Mouse (Mus musculus) right cerebral cortex, postnatal 25 days (tissue): ENCODE data around the gene Adam8.

Source experiments
- DNase-seq: peaks from one replicate; pipeline ENCODE4 v3.0.0; 2022

Adam8 gene

DNA sequence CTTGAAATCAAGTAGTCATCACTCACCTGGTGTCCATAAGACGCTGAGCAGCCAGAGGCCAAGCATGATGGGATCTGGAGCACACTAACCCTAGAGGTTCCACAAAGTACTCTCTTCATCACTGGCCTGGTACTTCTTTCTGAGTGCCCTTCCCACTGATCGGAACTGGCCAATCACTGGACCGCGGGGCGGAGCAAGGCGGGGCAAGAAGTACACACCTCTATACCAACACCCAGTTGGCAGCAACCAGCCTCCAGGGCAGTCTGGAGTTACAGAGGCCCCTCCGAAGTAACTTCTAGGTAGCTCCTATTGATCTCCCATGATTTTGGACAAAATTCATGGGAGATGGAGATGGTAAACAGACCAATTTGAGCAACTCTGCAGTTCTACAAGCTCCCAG, at the start of gene Adam8:
TSS of gene Adam8 (minus strand) at position 157 of the 400 bp plus-strand sequence.
- no peak for DNase-seq

DNA sequence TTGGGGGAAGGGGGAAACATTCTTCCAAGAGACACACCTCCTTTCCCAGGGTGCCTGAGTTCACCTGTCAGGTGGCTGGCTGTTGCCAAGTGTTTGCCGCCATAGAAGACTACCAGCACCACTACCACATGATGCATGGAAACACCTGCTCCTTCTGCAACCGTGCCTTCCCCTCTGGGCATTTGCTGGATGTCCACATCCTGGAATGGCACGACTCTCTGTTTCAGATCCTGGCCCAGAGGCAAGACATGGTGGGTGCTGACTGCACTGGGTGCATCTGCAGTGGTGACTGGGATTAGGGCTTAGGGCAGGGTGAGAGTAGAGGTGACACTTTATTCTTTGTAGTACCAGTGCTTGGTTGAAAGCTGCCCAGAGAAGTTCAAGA, 44.8 kb upstream of the Adam8 start:
- no peak for DNase-seq

DNA sequence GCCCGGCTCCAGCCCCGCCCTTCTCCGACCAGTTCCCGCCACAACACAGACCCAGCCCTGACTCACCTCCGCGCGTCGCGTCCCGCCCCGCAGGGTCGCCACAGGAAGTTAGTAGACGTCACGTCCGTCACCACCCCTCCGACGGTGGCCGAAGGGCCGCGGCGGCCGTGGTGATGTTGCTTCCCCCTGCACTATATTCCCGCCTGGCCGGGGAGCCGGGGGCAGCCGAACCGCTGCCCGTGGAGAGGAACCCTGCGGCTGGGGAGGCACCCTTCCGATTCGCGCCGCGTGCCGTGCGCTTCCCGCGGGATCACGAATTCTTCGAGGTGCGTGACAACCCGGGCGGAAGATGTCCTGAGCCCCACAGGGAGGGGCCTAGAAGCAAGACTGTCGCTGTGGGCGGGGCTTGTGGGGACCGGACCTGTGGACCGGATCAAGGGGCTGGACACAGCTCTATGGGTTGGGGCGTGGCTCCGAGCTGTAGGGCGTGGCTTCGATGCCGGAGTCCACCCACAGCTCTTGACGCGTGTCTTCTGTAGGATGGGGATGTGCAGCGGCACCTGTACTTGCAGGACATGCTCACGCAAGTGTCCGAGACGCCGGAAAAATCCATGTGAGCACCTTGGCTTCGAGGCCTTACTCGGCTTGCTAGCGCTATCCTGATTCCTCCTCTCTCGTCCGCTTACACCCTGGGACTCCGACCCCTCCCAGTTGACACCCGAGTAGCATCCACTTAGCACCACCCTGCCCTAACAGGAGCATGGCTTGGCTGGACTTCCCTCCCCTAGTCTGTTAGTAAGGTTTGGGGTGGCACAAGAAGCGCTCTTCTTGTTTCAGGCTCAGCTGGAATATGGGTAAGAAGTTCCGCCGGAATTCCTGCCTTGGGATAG, 44.2 kb upstream of the Adam8 start, which contains the start of the genes Zfp511 and Tubgcp2:
TSS of gene Zfp511 (plus strand) at position 111 of the 890 bp plus-strand sequence.
TSS of gene Tubgcp2 (minus strand) at position 389 of the 890 bp plus-strand sequence.
- DNase-seq = peak; percentile 95

DNA sequence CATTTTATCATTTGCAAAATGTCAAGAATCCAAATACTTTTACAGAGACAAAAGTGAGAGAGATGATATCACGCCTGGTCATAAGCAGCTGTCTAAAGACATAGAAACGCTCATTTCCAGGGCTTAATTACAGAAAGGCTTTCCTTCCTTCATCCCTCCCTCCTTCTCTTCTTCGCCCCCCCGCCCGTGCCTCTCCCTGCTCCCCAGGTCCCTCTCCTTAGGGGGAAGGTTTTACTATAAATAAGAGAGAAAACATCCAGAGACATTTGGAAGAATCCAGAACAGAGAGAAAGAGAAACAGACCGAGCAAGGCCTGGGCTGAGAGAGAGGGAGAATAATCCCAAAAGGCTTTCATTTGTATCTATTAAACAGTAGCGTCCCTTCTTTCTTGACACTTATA, 43.1 kb upstream of the Adam8 start:
- DNase-seq = no peak

DNA sequence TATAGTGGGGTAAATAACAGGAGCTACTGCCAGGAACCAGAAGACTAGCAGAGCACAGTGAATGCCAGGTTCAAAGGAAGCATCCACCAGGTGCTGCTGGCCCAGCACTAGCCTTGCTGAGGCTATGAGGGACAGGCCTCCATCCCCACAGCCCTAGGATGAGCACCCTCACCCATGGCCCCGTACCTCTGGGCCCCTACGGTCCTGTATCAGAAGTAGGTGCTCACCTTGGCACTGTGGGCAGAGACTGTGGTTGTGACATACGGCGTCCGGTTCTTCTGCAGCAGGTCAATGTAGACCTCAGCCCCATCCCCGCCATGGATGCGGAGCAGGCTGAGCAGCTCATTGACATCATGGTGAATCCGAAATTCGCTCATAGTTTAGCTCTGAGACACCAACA, 41.0 kb upstream of the Adam8 start:
- no peak for DNase-seq

DNA sequence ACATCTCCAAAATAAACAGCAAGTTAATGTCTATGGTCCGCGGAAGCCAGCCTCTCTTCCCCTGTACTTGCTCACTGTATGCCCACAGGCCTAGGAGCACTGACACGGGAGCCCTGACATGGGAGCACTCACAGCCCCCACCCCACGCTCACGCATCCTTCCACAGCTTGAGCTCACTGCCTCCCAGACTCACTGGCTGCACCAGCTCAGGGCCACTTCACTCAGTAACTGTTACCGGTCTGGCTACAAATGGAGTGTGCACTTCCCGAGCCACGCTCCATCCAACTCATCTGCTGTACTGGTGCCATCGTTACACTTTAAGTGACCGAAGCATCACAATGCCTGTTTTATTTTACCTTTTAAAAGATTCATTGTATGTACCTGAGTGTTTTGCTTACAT, 40.0 kb upstream of the Adam8 start:
- DNase-seq = no peak

DNA sequence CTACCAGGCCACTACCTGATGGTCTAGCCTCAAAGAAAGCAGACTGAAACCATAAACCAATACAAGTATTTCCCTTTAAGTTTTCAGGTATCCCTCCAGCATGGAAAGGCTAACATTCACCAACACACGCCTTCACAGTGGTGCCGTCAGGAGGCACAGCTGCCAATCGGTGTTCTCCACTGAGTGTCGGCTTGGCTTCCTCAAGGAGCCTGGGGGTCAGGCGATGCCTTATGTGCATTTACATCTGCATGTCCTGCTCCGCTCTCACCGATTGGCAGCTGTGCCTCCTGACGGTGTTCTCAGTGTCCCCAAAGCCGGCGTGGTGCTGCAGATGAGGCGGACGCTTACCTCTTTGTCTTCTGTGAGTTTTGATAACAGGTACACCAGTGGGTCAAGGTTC, 39.4 kb upstream of the Adam8 start:
- no peak for DNase-seq

DNA sequence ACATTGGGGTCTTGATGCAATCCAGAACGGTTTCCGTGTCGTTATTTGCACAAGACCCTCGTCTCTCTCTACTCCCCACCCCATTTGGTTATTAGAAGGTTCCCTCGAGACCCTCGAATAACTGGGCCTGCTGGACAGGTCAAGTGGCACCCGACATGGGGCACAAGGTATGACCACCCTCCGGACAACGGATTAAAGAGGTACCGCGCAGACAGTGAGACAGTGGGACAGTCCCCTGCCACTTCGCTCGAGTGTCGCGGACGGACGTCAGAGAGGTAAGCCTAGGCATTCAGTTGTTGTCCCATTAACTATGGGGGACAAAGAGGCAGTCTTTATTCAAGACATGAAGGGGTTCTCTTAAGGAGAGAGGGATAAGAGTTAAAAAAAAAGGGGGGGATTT, 19.0 kb upstream of the Adam8 start:
- no peak for DNase-seq

DNA sequence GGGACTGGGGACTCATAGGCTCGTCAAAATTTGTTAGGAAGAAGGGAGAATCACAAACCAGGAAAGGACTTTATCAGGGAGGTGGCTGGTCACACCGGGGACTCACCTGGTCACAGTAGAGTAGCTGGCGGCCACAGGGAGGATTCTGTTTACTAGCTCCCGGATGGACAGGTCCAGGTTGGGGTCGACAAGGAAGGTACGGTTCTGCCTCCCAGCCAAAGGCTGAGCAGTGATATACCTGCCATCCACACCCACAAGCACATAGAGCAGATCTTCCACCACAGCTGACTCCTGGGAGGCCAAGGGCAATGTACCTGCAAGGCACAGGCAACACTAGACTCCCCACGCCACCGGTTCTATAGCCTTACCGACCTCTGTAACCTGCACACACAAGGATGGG, 15.4 kb upstream of the Adam8 start:
- no peak for DNase-seq

DNA sequence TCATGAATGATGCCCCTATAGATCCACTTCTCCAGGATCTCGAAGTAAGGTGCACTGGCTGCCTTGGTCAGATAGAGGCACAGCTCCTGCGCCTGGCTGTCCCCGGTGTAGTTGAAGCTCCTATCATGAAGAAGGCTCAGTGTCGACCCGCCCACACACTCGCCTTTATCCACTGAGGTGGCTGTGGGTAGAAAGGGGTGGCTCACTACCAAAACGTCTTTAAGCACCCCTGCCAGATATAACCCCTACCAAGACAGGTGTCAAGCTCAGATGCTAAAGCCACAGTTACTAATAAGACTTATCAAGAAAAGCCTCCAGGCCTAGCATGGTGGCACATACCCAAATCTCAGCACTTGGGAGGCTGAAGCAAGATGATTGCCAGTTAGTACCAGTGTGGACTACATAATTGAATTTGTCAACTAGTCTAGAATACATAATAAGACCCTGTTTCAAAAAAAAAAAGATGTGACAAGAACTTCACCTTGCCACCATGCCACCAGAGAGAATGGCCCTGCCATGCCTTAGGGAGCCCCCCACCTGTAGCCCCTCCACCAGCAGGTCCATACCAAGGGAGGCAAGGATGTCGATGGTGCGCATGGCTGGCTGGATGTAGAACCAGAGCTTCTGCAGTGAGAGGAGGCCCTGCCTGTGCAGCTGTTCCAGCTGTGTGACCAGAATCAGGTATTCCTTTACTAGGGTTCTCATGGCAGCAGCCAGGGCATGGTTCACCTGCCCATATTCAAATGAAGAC, 14.7 kb upstream of the Adam8 start:
- no peak for DNase-seq

DNA sequence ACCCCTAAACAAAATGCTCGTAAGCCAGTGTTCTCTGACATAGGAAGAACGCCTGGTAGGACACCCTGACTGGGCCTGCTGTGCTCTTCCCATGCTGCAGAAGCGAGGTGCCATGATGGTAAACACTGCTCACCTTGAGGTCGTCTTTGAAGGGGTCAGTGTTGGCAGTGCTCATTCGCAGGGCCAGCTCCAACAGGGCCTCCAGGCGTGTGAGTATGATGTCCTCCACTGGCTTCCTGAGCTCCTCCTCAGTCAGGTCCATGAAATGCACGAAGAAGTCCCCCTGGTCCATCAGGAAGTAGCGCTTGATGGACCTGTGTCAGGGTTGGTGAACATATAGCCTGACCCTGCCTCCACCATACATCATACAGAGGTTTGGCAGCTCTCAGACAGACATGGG, 12.3 kb upstream of the Adam8 start:
- no peak for DNase-seq

DNA sequence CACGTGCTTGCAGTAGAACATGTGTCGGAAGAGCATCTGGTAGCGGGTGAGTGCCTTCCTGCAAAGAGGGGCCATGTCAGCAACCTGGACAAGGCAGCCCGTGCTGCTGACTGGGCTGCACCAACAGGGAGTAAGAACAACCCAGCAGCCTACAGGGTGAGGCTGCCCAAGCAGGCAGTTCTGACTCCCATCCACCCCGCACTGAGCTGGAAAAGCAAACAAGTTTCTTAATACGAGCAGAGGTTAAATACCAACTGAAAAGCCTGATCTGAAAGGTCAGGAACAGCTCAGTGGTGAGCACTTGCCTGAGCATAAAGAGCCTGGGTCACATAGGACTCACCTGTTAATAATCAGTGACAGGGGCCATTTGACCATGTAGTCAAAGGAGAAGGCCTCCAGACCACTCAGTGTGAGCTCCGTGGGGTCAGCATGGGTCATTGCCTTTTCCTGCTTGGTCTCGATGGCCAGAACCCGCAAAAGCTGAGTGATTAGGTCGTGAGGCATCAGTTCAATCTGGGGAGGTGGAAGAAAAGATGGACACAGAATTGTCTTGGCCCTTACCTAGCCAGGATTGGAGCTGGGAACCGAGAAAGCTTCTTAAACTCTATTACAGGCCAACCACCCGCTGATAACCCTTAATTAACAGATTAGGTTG, 8.9 kb upstream of the Adam8 start:
- no peak for DNase-seq

DNA sequence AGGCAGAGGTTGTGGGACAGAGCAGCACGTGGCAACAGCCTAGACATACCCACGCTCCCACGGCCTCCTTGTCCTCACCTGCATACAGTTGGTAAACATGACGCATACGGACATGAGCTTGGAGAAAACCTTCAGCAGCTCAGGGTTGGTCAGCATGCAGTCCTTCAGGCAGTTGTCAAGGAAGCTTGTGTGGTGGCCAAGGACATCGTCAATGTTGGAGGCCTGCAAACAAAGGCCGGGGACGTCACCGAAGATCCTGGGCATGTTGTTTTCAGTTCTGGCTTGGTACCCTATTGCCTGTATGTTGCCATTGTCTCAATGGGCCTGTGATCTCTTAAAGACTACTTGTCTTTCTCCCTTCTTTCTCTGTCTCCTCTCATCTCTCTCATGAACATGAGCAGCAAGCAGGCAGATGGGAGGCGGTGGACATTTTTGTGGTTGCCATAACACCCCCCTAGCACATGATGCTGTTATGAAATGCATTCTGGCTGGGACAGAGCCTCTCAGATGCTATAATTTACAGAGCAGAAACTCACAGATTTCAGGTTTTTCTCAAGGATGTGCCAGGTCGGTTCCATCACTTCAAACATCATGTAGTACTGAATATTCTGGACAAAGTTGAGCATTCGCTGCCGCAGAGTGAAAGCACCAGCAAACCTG, 6.5 kb upstream of the Adam8 start:
- peak; percentile 38 for DNase-seq

DNA sequence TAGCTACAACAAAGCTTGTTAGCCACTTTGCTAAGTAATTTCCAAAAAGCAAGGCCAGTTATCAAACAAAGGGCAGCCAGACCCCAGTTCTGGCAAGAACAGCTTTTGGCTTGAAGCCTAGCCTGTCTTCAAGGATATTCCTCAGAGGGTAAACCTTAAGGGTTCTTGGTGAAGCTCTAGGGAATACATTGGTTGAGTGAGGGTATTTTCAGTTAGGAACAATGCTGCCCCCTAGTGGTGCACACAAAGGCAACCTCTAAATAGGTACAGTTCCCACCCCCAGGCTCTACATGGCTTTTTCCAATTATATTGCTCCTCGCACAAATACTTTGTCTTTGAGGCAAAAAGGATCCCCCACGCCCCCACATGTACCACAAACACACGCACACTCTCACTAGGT, 2.3 kb upstream of the Adam8 start:
- peak; percentile 36 for DNase-seq

DNA sequence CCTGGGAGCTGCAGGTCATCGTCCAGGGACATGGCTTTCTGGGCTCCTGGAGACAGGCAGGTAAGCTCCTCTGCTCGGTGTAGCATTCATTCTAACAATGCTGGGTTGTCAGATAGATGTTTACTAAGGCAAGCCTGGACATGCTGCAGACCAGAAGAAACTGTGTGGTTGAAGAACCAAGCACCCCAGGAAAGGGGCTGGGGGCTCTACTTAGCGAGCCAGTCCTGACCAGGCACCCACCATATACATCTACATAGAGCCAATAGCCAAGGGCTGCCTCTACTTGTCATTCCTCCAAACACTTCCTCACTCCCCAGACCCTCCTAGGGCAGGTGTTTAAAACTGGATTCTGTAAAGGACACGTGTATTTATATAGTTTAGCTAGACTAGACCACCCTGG, 1.8 kb upstream of the Adam8 start:
- DNase-seq = no peak

DNA sequence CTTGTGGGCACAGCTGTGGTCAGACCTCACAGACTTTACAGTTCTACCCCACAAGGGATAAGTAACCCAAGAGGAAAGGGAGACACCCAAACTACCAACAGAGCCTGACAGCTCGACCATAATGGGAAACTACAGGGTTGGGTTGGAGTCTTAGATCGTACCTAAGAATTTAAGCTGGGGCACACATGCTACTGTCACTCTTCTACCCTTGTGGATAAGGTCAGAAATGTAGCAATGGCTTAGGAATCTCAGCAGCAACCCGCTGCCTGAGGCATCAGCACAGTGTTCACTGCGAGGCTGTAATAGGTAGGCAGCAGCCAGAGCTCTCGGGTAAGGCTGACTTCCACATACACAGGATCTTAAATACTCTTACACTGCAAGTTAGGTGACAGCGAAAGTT, 1.2 kb upstream of the Adam8 start:
- no peak for DNase-seq

DNA sequence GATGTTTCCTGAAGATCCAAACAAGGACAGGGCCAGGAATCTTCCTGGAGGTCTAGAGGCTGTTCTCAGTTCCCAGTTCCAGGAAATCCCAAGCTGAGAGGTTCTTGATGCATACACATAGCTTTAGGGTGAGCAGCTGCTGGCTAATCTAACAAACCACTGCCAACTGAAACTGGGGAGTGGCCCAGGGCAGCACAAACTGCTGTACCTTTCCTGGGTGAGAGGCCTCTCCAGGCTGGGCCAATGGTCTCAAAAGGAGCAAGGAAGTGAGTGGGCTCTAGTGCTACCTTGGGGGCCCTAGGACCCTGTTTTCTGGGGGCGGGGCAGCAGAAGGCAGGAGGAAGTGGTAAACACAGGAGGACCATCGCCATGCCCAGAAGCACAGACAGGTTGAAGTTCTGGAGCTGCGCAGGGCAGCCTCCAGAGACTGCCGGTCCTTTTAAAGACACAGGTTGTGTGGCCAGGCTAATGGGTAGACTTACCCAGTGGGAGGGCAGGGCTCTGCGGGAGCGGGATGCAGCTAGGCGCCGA, 1.4 kb downstream of the Adam8 start:
- DNase-seq = no peak

DNA sequence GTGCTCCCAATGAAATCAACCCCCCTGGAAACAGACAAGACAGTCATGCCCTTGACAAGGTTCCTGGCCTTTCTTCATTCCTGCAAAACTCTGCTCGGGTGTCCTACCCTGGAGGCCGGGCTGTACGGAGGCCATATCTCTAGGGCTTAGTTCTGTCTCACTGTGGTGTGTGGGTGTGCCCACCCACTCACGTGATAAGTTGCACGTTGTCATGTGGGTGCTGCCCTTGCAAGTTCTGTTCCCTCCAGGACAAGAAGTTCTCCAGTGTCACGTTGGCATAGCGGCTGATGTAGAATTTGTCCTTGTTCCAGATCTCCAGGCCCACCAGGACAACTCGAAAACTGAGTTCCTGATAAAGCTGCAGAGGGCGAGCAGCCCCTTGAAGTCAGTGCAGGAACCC, 4.1 kb downstream of the Adam8 start:
- no peak for DNase-seq

DNA sequence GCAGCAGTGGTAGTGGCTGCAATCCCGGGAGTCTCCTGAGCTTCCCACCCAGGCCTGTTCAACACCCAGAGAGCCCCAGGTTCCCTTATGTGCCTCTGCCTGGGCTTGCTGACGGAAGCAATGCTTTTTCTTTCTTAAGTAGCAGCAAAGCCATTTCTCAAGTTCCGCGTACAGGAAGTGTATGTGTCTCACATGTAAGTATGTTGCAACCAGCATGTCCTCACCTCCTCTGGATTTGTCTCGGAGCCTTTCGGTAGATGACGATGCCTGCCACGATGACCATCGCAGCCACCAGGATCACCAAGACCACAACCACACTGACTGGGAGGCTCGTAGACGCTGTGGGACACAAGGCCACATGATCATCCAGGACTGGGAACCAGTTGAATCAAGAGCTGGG, 7.9 kb downstream of the Adam8 start:
- DNase-seq = no peak

DNA sequence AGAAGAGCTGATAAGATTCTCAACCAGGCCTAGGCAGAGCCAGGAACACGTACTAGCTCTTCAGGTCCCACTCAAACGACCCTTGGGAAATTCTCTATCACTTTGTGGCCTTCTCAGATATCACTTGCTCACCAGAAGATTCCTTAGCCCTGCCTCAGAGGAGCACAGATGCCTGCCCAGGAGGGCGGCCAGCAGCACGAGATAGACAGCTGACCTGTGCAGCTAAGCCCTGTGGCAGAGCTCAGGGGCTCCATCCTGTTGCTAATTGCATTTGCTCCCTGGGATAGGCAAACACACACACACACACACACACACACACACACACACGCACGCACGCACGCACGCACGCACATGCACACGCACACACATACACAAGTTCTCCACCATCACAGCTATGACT, 10.3 kb downstream of the Adam8 start:
- no peak for DNase-seq

DNA sequence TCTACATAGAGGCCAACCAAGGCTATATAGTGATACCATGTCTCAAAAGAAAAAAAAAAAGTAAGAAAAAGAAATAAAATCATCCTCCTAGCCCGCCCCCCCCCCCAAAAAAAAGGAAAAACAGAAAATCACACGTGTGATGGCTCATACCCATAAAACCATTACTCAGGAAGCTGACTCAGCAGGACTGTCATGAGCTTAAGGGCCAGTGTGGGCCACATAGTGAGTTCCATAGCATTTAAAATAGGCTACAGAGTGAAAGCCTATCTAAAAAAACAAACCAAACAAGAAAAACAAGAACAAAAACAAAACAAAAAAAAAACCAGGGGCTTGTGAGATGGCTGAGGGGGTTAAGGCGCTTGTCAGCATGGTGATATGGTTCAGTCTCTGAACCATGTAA, 11.6 kb downstream of the Adam8 start:
- no peak for DNase-seq

DNA sequence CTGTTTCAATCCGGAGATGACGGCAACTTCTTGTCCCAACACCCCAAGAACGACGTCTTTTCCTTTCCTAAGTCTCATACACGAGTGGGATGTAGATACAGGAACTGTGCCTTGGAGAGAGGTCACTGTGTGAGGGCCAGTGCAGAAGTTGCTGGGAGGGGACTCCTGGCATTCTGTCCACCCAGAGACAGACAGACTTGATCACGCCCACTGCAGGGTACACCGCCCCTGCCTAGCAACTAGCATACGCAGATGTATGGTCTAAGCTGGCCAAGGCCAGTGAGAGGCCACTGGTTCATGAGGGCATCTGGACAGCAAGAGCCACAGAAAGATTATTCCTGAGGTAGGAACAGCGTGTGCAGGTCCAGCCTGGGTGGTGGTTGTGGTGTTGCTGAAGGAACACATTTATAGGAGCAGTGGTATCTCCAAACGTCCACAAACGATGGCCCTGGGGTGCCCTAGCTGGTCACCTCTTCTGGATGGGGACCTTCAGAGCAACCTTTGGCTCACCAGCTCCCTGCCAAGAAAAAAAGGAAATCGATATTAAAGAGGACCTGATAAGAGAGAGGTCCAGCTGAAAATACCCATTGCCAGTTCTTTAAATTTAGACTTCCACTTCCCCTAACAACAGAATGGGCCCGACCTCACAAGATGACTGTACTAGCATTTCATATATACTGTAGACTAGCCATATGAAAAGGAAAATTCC, 13.2 kb downstream of the Adam8 start:
- no peak for DNase-seq
